Mouse (Mus musculus) testis, adult 2 months (tissue): ENCODE data around the gene Tmprss2. TPM values are rescaled to one million over a fixed set of nuclear protein-coding genes. Genes with fewer than 3 reads are reported as not detected.

Experiments
- H3K27ac ChIP-seq: fragments of 200-500 bp; 2 replicates; pipeline ENCODE4 v1.5.1; 2012; ENCODE audit warnings: low read depth, low read length; ENCODE audit not compliant: control insufficient read depth, insufficient read depth
- H3K27me3 ChIP-seq: fragments of 200-500 bp; 2 replicates; pipeline ENCODE4 v1.6.1; 2012; ENCODE audit warnings: mild to moderate bottlenecking, low read length, moderate library complexity; ENCODE audit not compliant: control insufficient read depth, insufficient read depth
- H3K36me3 ChIP-seq: fragments of 200-500 bp; 2 replicates; pipeline ENCODE4 v1.6.1; 2012; ENCODE audit warnings: mild to moderate bottlenecking, low read length; ENCODE audit not compliant: control insufficient read depth, insufficient read depth
- H3K4me1 ChIP-seq: fragments of 200-500 bp; 2 replicates; pipeline ENCODE4 v1.6.1; 2012; ENCODE audit warnings: low read length; ENCODE audit not compliant: control insufficient read depth, insufficient read depth
- H3K4me3 ChIP-seq: fragments of 200-500 bp; 2 replicates; pipeline ENCODE4 v1.5.1; 2012; ENCODE audit warnings: low read depth, mild to moderate bottlenecking, low read length, moderate library complexity, mixed read lengths; ENCODE audit not compliant: control insufficient read depth
- CTCF ChIP-seq: fragments of 200-500 bp; IDR thresholded peaks from 2 replicates; pipeline ENCODE4 v1.5.1; 2012; ENCODE audit warnings: low read depth, mild to moderate bottlenecking, inconsistent platforms, low read length, moderate library complexity; ENCODE audit not compliant: control insufficient read depth, insufficient read depth, insufficient replicate concordance
- POLR2A ChIP-seq: fragments of 200-500 bp; IDR thresholded peaks from 2 replicates; pipeline ENCODE4 v1.6.1; 2012; ENCODE audit warnings: low read depth, mild to moderate bottlenecking, inconsistent platforms, low read length, moderate library complexity; ENCODE audit not compliant: control insufficient read depth
- polyA plus RNA-seq: library from polyadenylated mRNA; depleted of rRNA; stranded (reverse); fragments of >200 nt; gene quantifications from 2 replicates; pipeline ENCODE4 v1.2.3, GENCODE M21; 2012

Gene Tmprss2
- polyA plus RNA-seq, 1 experiment: 0.63 TPM

- TF ChIP-seq CTCF (no peak), POLR2A (no peak)
- Histone ChIP-seq H3K36me3 (no peaks in the 10 kb centered on the region), H3K4me3 (no peak overlapping the region), H3K27ac (no peak overlapping the region), H3K4me1 (no peaks in the 10 kb centered on the region), H3K27me3 (no peaks in the 10 kb centered on the region)
Measured at GRCm38 (mm10) chr16:97569426-97569825, 41.6 kb downstream of the Tmprss2 start.

- H3K4me3 ChIP-seq: no peak overlapping the region
- TF ChIP-seq POLR2A: no peak
- TF ChIP-seq CTCF: peak; percentile 55; the same call in 1 of the 2 replicates
- no peak overlapping the region for H3K27ac ChIP-seq
- H3K4me1 ChIP-seq: no peaks in the 10 kb centered on the region
- no peaks in the 10 kb centered on the region for H3K36me3 ChIP-seq
- no peaks in the 10 kb centered on the region for H3K27me3 ChIP-seq
Measured at GRCm38 (mm10) chr16:97568662-97569061, 42.3 kb downstream of the Tmprss2 start.

- Histone ChIP-seq H3K27me3 (no peaks in the 10 kb centered on the region), H3K36me3 (no peaks in the 10 kb centered on the region), H3K4me1 (no peaks in the 10 kb centered on the region), H3K4me3 (no peak overlapping the region; the same call in 1 of the 2 replicates), H3K27ac (no peak overlapping the region)
- TF ChIP-seq POLR2A (no peak), CTCF (no peak)
Measured at GRCm38 (mm10) chr16:97544340-97544739, 66.7 kb downstream of the Tmprss2 start.

- no peaks in the 10 kb centered on the region for H3K27me3 ChIP-seq
- TF ChIP-seq CTCF: no peak
- no peak for TF ChIP-seq POLR2A
- no peak overlapping the region for H3K4me3 ChIP-seq
- H3K4me1 ChIP-seq: peaks cover 5% of the 10 kb centered on the region; the same call in 1 of the 2 replicates
- H3K36me3 ChIP-seq: no peaks in the 10 kb centered on the region
- no peak overlapping the region for H3K27ac ChIP-seq
Measured at GRCm38 (mm10) chr16:97536859-97537258, 74.1 kb downstream of the Tmprss2 start.

GRCm38 (mm10) chr16:97535808-97536413, 75.1 kb downstream of the Tmprss2 start:
- Histone ChIP-seq H3K27me3 (no peaks in the 10 kb centered on the region), H3K27ac (peak overlapping the region; percentile 81), H3K4me1 (peaks cover 5% of the 10 kb centered on the region; the same call in 1 of the 2 replicates), H3K4me3 (peak overlapping the region; percentile 19; the same call in 1 of the 2 replicates), H3K36me3 (no peaks in the 10 kb centered on the region)
- TF ChIP-seq CTCF: no peak
- no peak for TF ChIP-seq POLR2A

GRCm38 (mm10) chr16:97534876-97535461, 76.0 kb downstream of the Tmprss2 start:
- Histone ChIP-seq H3K36me3 (no peaks in the 10 kb centered on the region), H3K4me3 (peak overlapping the region; percentile 36), H3K27me3 (no peaks in the 10 kb centered on the region), H3K27ac (peak overlapping the region; percentile 81), H3K4me1 (peaks cover 5% of the 10 kb centered on the region; the same call in 1 of the 2 replicates)
- no peak for TF ChIP-seq CTCF
- TF ChIP-seq POLR2A: no peak

- peak overlapping the region; percentile 81 for H3K27ac ChIP-seq
- TF ChIP-seq POLR2A: no peak
- H3K4me1 ChIP-seq: peaks cover 5% of the 10 kb centered on the region; the same call in 1 of the 2 replicates
- no peaks in the 10 kb centered on the region for H3K27me3 ChIP-seq
- H3K4me3 ChIP-seq: no peak overlapping the region
- no peaks in the 10 kb centered on the region for H3K36me3 ChIP-seq
Measured at GRCm38 (mm10) chr16:97534448-97534847, 76.5 kb downstream of the Tmprss2 start.

GRCm38 (mm10) chr16:97533751-97534150, 77.2 kb downstream of the Tmprss2 start:
- no peaks in the 10 kb centered on the region for H3K36me3 ChIP-seq
- H3K27ac ChIP-seq: no peak overlapping the region
- no peaks in the 10 kb centered on the region for H3K27me3 ChIP-seq
- no peak overlapping the region for H3K4me3 ChIP-seq
- TF ChIP-seq CTCF: no peak
- TF ChIP-seq POLR2A: no peak
- H3K4me1 ChIP-seq: peaks cover 5% of the 10 kb centered on the region; the same call in 1 of the 2 replicates
